22 mouse cellular contexts compared by ENCODE assay signal in the genomic region with DNA sequence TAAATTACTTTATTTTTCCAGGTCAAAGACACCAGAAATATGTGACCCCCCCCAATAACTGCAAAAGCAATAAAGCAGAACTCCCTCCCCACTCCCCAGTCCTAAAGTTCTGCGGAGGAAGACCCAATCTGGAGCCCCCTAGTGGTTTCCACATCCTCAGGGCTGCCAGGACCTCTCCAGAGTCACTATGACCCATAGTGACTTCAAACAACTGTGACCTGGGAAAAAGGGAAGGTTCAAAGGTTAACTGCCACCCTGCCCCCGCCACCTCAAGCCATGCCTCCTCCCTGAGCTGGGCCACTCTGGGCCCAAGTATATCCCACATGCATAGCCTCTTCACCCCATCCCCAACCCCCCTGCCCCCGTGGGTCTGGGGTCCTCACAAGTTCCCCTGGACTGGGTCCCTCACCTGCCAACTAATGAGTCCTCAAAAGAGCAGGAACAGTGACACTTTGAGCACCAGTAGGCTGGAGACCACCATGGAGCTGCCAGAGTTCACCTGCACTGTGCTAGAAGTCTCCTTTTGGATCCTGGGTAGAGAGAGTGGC. TPM values are rescaled to one million over a fixed set of nuclear protein-coding genes. Genes with fewer than 3 reads are reported as not detected.
DNase-seq lines count a peak whose midpoint lies in the region; ATAC-seq and TF ChIP-seq lines count a peak whose summit lies in the region.
"Had no signal": no experiment of that assay in that cellular context is flagged by ENCODE, and none has a peak within 500 bp of the region (broad histone marks: within the 10 kb centered on the region; RNA-seq: fewer than 3 reads in every experiment).

No protein-coding gene starts in this region.

- no peak for TF ChIP-seq EP300 in heart, adult 2 months (IDR thresholded peaks at IDR 0.05; ENCODE audit: insufficient read depth, low read depth, low read length)

- intact Hi-C loops in heart, adult 2 months (cut with DNase I) = no loop called here

- no peak for TF ChIP-seq POLR2A in heart, adult 2 months (IDR thresholded peaks at IDR 0.05; ENCODE audit: insufficient read depth, low read depth, low read length)

- DNase-seq in heart, adult 2 months = no peak
- DNase-seq in kidney, postnatal 0 days (ENCODE audit: low spot score) = no peak
- DNase-seq in kidney, postnatal 4 days = no peak
- DNase-seq in midbrain, embryonic 11.5 days (ENCODE audit: low spot score, missing footprints) = no peak
- DNase-seq in midbrain, embryonic 14.5 days = no peak
- no peak for DNase-seq in right cerebral cortex, postnatal 10 days (ENCODE audit: low spot score in 2 of 2)
- DNase-seq: adrenal gland, postnatal 25 days; cerebellum, adult 2 months; kidney, adult 9 months; layer of hippocampus, adult 9-11 months; left cerebral cortex, postnatal 4 days; lung, postnatal 36 days; thymus, postnatal 36 days had no signal

- H3K4me2 ChIP-seq in heart, embryonic 11.5 days = no peak overlapping the region
- H3K4me2 ChIP-seq in kidney, postnatal 0 days (ENCODE audit: low read length) = no peak overlapping the region
- H3K4me2 ChIP-seq in midbrain, embryonic 11.5 days = no peak overlapping the region
- no peak overlapping the region for H3K4me2 ChIP-seq in midbrain, embryonic 14.5 days (ENCODE audit: low read length)
- H3K4me2 ChIP-seq: hindbrain, embryonic 13.5 days; liver, embryonic 15.5 days; neural tube, embryonic 15.5 days had no signal

- no peaks in the 10 kb centered on the region for H3K27me3 ChIP-seq in heart, adult 2 months (ENCODE audit: control insufficient read depth, insufficient read depth, low read length)
- 0 out of 2 replicates have a peak, but pooled peaks cover 4% of the 10 kb centered on the region for H3K27me3 ChIP-seq in heart, embryonic 11.5 days (ENCODE audit: control insufficient read depth, insufficient read depth, low read length)
- H3K27me3 ChIP-seq in kidney, postnatal 0 days (ENCODE audit: insufficient read depth, low read length) = no peaks in the 10 kb centered on the region
- H3K27me3 ChIP-seq in midbrain, embryonic 11.5 days (ENCODE audit: control insufficient read depth, insufficient read depth, low read length) = peaks cover 9% of the 10 kb centered on the region; the same call in 1 of the 2 replicates
- peaks cover 15% of the 10 kb centered on the region for H3K27me3 ChIP-seq in midbrain, embryonic 14.5 days (ENCODE audit: control insufficient read depth, insufficient read depth, low read length)
- H3K27me3 ChIP-seq: liver, embryonic 15.5 days had no signal

- H3K36me3 ChIP-seq in heart, adult 2 months (ENCODE audit: control insufficient read depth, insufficient read depth, low read length) = no peaks in the 10 kb centered on the region
- no peaks in the 10 kb centered on the region for H3K36me3 ChIP-seq in heart, embryonic 11.5 days (ENCODE audit: control insufficient read depth, insufficient read depth, low read length)
- no peaks in the 10 kb centered on the region for H3K36me3 ChIP-seq in kidney, postnatal 0 days (ENCODE audit: insufficient read depth, low read length)
- no peaks in the 10 kb centered on the region for H3K36me3 ChIP-seq in midbrain, embryonic 11.5 days (ENCODE audit: control insufficient read depth, insufficient read depth, low read length)
- no peaks in the 10 kb centered on the region for H3K36me3 ChIP-seq in midbrain, embryonic 14.5 days (ENCODE audit: control insufficient read depth, insufficient read depth, low read length)
- H3K36me3 ChIP-seq: hindbrain, embryonic 13.5 days; liver, embryonic 15.5 days; neural tube, embryonic 15.5 days had no signal

- 71% methylated on average over 3 of the region's 3 CpGs for WGBS in heart, adult 2 months
- 40% methylated on average over 3 of the region's 3 CpGs for WGBS in heart, embryonic 11.5 days (ENCODE audit: insufficient replicate concordance)
- WGBS in kidney, postnatal 0 days = 40% methylated on average over 3 of the region's 3 CpGs
- WGBS in midbrain, embryonic 11.5 days = 36% methylated on average over 3 of the region's 3 CpGs
- WGBS in midbrain, embryonic 14.5 days = 46% methylated on average over 3 of the region's 3 CpGs

- ATAC-seq in heart, embryonic 11.5 days (replicated peaks; ENCODE audit: insufficient number of reproducible peaks, low FRiP score, low TSS enrichment) = no peak
- ATAC-seq in kidney, postnatal 0 days (replicated peaks; ENCODE audit: low FRiP score, low read depth) = no peak
- ATAC-seq in midbrain, embryonic 11.5 days (ENCODE audit: low FRiP score) = 0 out of 2 replicates have a peak, but pooled peaks have one; percentile 28
- ATAC-seq in midbrain, embryonic 14.5 days (ENCODE audit: low FRiP score, low TSS enrichment) = no peak
- ATAC-seq: forebrain, embryonic 14.5 days had no signal

- no peak overlapping the region for H3K9ac ChIP-seq in heart, adult 2 months (ENCODE audit: low read depth, low read length)
- H3K9ac ChIP-seq in heart, embryonic 11.5 days (ENCODE audit: low read depth, low read length) = no peak overlapping the region
- no peak overlapping the region for H3K9ac ChIP-seq in kidney, postnatal 0 days (ENCODE audit: low read depth, low read length)
- H3K9ac ChIP-seq in midbrain, embryonic 11.5 days (ENCODE audit: low read length) = no peak overlapping the region
- no peak overlapping the region for H3K9ac ChIP-seq in midbrain, embryonic 14.5 days (replicated peaks; ENCODE audit: low read length)
- H3K9ac ChIP-seq: hindbrain, embryonic 13.5 days; liver, embryonic 15.5 days; neural tube, embryonic 15.5 days had no signal

- H3K79me2 ChIP-seq in heart, adult 2 months (replicated peaks; ENCODE audit: control insufficient read depth, insufficient read depth, low read length) = no peaks in the 10 kb centered on the region

- no peak overlapping the region for H3K27ac ChIP-seq in heart, adult 2 months
- H3K27ac ChIP-seq in heart, embryonic 11.5 days (ENCODE audit: low read depth, low read length) = no peak overlapping the region
- H3K27ac ChIP-seq in kidney, postnatal 0 days = 0 out of 2 replicates have a peak overlapping the region, but pooled peaks have one; percentile 19
- H3K27ac ChIP-seq in midbrain, embryonic 11.5 days (ENCODE audit: low read depth, low read length) = no peak overlapping the region
- H3K27ac ChIP-seq in midbrain, embryonic 14.5 days (replicated peaks; ENCODE audit: low read depth, low read length) = no peak overlapping the region
- H3K27ac ChIP-seq: hindbrain, embryonic 13.5 days; liver, embryonic 15.5 days; neural tube, embryonic 15.5 days had no signal

- no peaks in the 10 kb centered on the region for H3K9me3 ChIP-seq in heart, embryonic 11.5 days (replicated peaks; ENCODE audit: control insufficient read depth, low read length)
- no peaks in the 10 kb centered on the region for H3K9me3 ChIP-seq in kidney, postnatal 0 days (replicated peaks; ENCODE audit: low read length)
- no peaks in the 10 kb centered on the region for H3K9me3 ChIP-seq in midbrain, embryonic 11.5 days (ENCODE audit: control insufficient read depth, low read length)
- no peaks in the 10 kb centered on the region for H3K9me3 ChIP-seq in midbrain, embryonic 14.5 days (ENCODE audit: control insufficient read depth, low read length)
- H3K9me3 ChIP-seq: hindbrain, embryonic 13.5 days; liver, embryonic 15.5 days; neural tube, embryonic 15.5 days had no signal

- TF ChIP-seq CTCF in heart, adult 2 months (IDR thresholded peaks at IDR 0.05) = peak; percentile 34
- TF ChIP-seq CTCF in kidney, postnatal 0 days (IDR thresholded peaks at IDR 0.05; ENCODE audit: low read depth) = peak; percentile 38

- no peak overlapping the region for H3K4me3 ChIP-seq in heart, adult 2 months
- no peak overlapping the region for H3K4me3 ChIP-seq in heart, embryonic 11.5 days (ENCODE audit: low read depth, low read length)
- H3K4me3 ChIP-seq in kidney, postnatal 0 days (replicated peaks; ENCODE audit: low read depth, low read length) = no peak overlapping the region
- H3K4me3 ChIP-seq in midbrain, embryonic 11.5 days (ENCODE audit: low read depth, low read length) = no peak overlapping the region
- no peak overlapping the region for H3K4me3 ChIP-seq in midbrain, embryonic 14.5 days (replicated peaks; ENCODE audit: low read depth, low read length)
- H3K4me3 ChIP-seq: erythroblast, embryonic 14.5 days; hindbrain, embryonic 13.5 days; liver, embryonic 15.5 days; myocyte; neural tube, embryonic 15.5 days had no signal

- H3K4me1 ChIP-seq in heart, adult 2 months (ENCODE audit: control insufficient read depth, insufficient read depth, low read length) = peaks cover 5% of the 10 kb centered on the region; the same call in 1 of the 2 replicates
- no peaks in the 10 kb centered on the region for H3K4me1 ChIP-seq in heart, embryonic 11.5 days (ENCODE audit: control insufficient read depth, insufficient read depth, low read length)
- H3K4me1 ChIP-seq in kidney, postnatal 0 days (replicated peaks; ENCODE audit: insufficient read depth, low read length) = peaks cover 21% of the 10 kb centered on the region
- peaks cover 3% of the 10 kb centered on the region; the same call in 1 of the 2 replicates for H3K4me1 ChIP-seq in midbrain, embryonic 11.5 days (ENCODE audit: control insufficient read depth, insufficient read depth, low read length)
- no peaks in the 10 kb centered on the region for H3K4me1 ChIP-seq in midbrain, embryonic 14.5 days (ENCODE audit: control insufficient read depth, insufficient read depth, low read length)

RNA-seq across cellular contexts. Expression of gene Bst2, which starts 2.9 kb away (rescaled TPM):
- 10 to 100 TPM; 17.4 to 18.1 TPM for total RNA-seq in heart, adult 2 months (2021)
- 69.8 and 85.9 TPM in 2 replicates for polyA plus RNA-seq in heart, adult 2 months (2012; rRNA removed)
- polyA plus RNA-seq in heart, embryonic 11.5 days (2014; fragmentation: Nextera tagmentation; extraction: Ambion mirVana) = 4.2 and 17.4 TPM in 2 replicates
- 106 and 124 TPM in 2 replicates for polyA plus RNA-seq in kidney, postnatal 0 days (2015; fragmentation: Nextera tagmentation; extraction: Ambion mirVana)
- 5.0 and 6.1 TPM in 2 replicates for polyA plus RNA-seq in midbrain, embryonic 11.5 days (2014; fragmentation: Nextera tagmentation; extraction: Ambion mirVana)
- 0.86 and 7.9 TPM in 2 replicates for polyA plus RNA-seq in midbrain, embryonic 14.5 days (2014; fragmentation: Nextera tagmentation; extraction: Ambion mirVana)

RNA-seq across cellular contexts. Expression of gene Mvb12a, which starts 8.4 kb away (rescaled TPM):
- total RNA-seq in heart, adult 2 months (2021) = 10 to 100 TPM; 27.0 to 29.7 TPM
- 51.6 and 53.7 TPM in 2 replicates for polyA plus RNA-seq in heart, adult 2 months (2012; rRNA removed)
- 59.7 and 63.3 TPM in 2 replicates for polyA plus RNA-seq in heart, embryonic 11.5 days (2014; fragmentation: Nextera tagmentation; extraction: Ambion mirVana)
- 129 and 131 TPM in 2 replicates for polyA plus RNA-seq in kidney, postnatal 0 days (2015; fragmentation: Nextera tagmentation; extraction: Ambion mirVana)
- polyA plus RNA-seq in midbrain, embryonic 11.5 days (2014; fragmentation: Nextera tagmentation; extraction: Ambion mirVana) = 50.7 and 51.0 TPM in 2 replicates
- 54.6 and 61.5 TPM in 2 replicates for polyA plus RNA-seq in midbrain, embryonic 14.5 days (2014; fragmentation: Nextera tagmentation; extraction: Ambion mirVana)

RNA-seq across cellular contexts. Expression of gene Ccdc194, which starts 8.8 kb away (rescaled TPM):
- not detected for total RNA-seq in heart, adult 2 months (2021)
- polyA plus RNA-seq in heart, adult 2 months (2012; rRNA removed) = 0.10 and 0.23 TPM in 2 replicates
- polyA plus RNA-seq in heart, embryonic 11.5 days (2014; fragmentation: Nextera tagmentation; extraction: Ambion mirVana) = 0.55 and 1.3 TPM in 2 replicates
- polyA plus RNA-seq in kidney, postnatal 0 days (2015; fragmentation: Nextera tagmentation; extraction: Ambion mirVana) = 0.19 and 0.20 TPM in 2 replicates
- 0.40 and 0.72 TPM in 2 replicates for polyA plus RNA-seq in midbrain, embryonic 11.5 days (2014; fragmentation: Nextera tagmentation; extraction: Ambion mirVana)
- polyA plus RNA-seq in midbrain, embryonic 14.5 days (2014; fragmentation: Nextera tagmentation; extraction: Ambion mirVana) = not detected in 2 replicates
- total RNA-seq: adrenal gland, postnatal 25 days; common myeloid progenitor, adult 5-6 weeks; granulocyte monocyte progenitor cell, adult 5-6 weeks; left cerebral cortex, postnatal 4 days had no signal
- polyA plus RNA-seq: erythroblast, embryonic 14.5 days had no signal

RNA-seq across cellular contexts. Expression of gene Plvap, which starts 22.8 kb away (rescaled TPM):
- total RNA-seq in heart, adult 2 months (2021) = 10 to 100 TPM; 22.1 to 28.3 TPM
- 37.2 and 42.9 TPM in 2 replicates for polyA plus RNA-seq in heart, adult 2 months (2012; rRNA removed)
- 148 and 170 TPM in 2 replicates for polyA plus RNA-seq in heart, embryonic 11.5 days (2014; fragmentation: Nextera tagmentation; extraction: Ambion mirVana)
- 182 and 208 TPM in 2 replicates for polyA plus RNA-seq in kidney, postnatal 0 days (2015; fragmentation: Nextera tagmentation; extraction: Ambion mirVana)
- 33.7 and 34.1 TPM in 2 replicates for polyA plus RNA-seq in midbrain, embryonic 11.5 days (2014; fragmentation: Nextera tagmentation; extraction: Ambion mirVana)
- polyA plus RNA-seq in midbrain, embryonic 14.5 days (2014; fragmentation: Nextera tagmentation; extraction: Ambion mirVana) = 3.6 and 4.1 TPM in 2 replicates

RNA-seq across cellular contexts. Expression of gene Tmem221, which starts 24.3 kb away (rescaled TPM):
- total RNA-seq in heart, adult 2 months (2021) = under 1 TPM in 1 of 2 experiments, not detected in 1; 0.16 TPM
- 0.29 and 0.51 TPM in 2 replicates for polyA plus RNA-seq in heart, adult 2 months (2012; rRNA removed)
- 0.21 and 0.35 TPM in 2 replicates for polyA plus RNA-seq in heart, embryonic 11.5 days (2014; fragmentation: Nextera tagmentation; extraction: Ambion mirVana)
- 17.1 and 19.1 TPM in 2 replicates for polyA plus RNA-seq in kidney, postnatal 0 days (2015; fragmentation: Nextera tagmentation; extraction: Ambion mirVana)
- polyA plus RNA-seq in midbrain, embryonic 11.5 days (2014; fragmentation: Nextera tagmentation; extraction: Ambion mirVana) = 0.12 and 0.14 TPM in 2 replicates
- polyA plus RNA-seq in midbrain, embryonic 14.5 days (2014; fragmentation: Nextera tagmentation; extraction: Ambion mirVana) = not detected in 2 replicates
- total RNA-seq: common myeloid progenitor, adult 5-6 weeks; granulocyte monocyte progenitor cell, adult 5-6 weeks; left cerebral cortex, postnatal 4 days had no signal
- polyA plus RNA-seq: erythroblast, embryonic 14.5 days; forebrain, embryonic 14.5 days had no signal
